Mouse (Mus musculus): ENCODE measurements around the gene Sik3. TPM values are rescaled to one million over a fixed set of nuclear protein-coding genes. Genes with fewer than 3 reads are reported as not detected.
"Not testable (repeated sequence)": the region's sequence is repeated elsewhere in the genome, so short reads cannot be mapped to it uniquely, and the experiment has no call there.

Gene Sik3
- total RNA-seq, 2 experiments from 2014 or later = 95.0 to 103 TPM

DNA sequence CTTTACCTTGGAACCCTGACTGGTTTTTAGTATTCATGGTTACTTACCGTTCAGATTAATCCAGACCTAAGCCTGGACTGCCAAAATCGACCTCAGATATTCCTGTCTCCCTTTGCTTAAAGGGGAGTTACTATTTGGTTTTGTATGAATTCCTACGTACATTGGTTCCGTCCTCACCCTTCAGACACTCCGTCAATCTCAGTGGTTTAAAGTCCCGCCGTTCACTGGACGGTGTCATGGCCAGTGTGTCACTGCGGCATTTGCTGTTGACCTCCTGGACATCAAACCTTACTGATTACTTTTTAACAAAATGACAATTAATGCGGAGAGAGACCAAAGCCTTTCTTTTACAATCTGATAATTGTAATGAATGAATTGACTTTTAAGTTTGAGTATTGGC, 76.1 kb downstream of the Sik3 start:
- intact Hi-C loops (cut with DNase I) = no loop called here
- no peak for DNase-seq (ENCODE audit: low spot score in 2 of 2)

DNA sequence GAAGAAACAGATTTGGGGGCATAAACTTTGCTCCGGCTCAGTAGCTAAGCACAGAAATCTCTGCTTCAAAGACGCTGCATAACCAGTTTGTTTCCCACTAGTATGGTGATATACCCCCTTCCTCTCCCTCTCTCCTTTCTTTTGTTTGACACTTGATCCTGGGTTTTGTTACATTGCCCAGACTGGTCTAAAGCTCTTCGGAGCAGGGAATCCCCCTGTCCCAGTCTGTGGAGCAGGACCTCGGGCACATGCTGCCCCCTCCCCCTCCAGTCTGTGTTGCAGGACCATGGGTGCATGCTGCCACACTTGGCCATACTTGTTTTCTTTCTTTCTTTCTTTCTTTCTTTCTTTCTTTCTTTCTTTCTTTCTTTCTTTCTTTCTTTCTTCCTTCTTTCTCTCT, 77.4 kb downstream of the Sik3 start:
- intact Hi-C loops (cut with DNase I) = no loop called here
- DNase-seq (ENCODE audit: low spot score in 2 of 2) = no peak

DNA sequence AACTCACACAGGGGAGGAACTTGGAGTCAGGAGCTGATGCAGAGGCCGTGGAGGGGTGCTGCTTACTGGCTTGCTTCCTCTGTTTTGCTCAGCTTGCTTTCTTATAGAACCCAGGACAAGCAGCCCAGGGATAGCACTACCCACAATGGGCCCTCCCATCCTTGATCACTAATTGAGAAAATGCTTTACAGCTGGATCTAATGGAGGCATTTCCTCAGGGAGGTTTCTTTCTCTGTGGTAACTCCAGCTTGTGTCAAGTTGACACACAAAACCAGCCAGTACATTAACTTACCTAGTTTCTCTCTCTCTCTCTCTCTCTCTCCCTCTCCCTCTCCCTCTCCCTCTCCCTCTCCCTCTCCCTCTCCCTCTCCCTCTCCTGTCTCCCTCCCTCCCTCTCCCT, 78.5 kb downstream of the Sik3 start:
- intact Hi-C loops (cut with DNase I); DNase-seq (ENCODE audit: low spot score in 2 of 2): not testable (repeated sequence)

DNA sequence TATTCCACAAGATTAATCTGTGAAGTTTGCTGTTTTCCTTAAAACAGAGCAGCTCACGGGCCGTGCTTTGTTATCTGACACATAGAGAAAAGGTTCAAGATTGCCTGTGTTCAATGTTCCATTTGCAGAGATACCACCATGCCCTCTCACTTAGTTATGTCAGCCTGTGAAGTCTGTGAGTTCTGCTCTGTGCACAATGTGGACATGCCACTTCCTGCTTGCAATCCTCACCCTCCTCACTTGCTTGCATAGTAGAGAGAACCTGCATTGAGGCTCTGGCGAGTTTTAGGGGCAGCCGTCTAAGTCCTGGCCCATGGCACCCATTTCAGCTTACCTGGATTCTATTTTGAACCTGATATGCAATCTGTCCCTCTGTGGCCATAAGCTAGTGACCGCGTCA, 80.0 kb downstream of the Sik3 start:
- intact Hi-C loops (cut with DNase I) = no loop called here

DNA sequence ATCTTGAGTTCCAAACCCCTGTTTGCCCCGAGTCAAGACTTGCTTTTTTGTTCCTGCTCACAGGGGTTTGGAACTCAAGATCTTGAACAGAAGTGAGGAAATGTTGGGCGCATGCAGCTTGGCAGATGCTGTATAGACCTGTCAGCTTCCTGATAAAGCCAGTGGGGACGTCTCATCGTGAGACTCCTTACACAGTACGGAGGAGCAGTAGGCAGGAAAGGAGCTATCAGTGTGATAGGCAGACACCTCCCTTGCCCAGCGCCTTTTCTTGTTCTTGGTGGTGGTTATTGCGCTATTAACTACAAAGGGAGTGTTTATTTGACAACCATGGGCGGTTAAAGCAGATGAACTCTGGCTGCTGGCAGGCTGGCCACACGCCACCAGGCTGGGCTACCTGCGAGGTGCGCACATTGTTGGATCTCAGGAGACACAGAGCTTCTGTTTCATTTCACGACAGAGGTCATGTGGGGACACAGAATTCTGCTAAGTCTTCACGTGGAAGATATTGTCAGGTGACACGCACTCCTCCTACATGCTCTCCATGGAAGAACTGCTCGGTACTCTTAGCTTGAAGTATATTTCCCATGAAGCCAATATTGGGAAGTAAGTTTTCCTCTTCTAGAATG, 85.9 kb downstream of the Sik3 start:
- DNase-seq (ENCODE audit: low spot score in 2 of 2) = peak in 1 of 2 experiments; percentile 16
- intact Hi-C loops (cut with DNase I) = no loop called here

More for the DNA sequence above, 80.0 kb downstream of the Sik3 start:
- DNase-seq (ENCODE audit: low spot score in 2 of 2) = no peak

DNA sequence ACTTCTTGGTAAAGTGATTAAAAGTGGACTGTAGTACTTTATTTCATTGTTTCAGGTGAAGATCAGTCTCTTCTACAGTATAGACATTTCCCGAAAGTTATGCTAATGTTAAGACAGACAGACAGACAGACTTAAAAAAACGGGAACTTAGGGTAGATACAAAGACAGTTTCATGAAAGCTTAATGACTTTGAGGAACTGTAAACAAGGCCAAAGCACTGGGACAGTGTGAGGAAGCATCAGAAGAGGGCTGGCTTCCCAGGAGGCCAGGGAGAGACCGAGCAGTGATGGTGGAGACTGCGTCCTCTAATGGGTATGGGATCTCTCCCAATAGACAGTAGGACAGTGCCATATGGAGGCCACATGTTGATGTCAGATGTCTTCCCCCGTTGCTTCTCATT, 86.5 kb downstream of the Sik3 start:
- intact Hi-C loops (cut with DNase I) = no loop called here
- DNase-seq (ENCODE audit: low spot score in 2 of 2) = no peak

DNA sequence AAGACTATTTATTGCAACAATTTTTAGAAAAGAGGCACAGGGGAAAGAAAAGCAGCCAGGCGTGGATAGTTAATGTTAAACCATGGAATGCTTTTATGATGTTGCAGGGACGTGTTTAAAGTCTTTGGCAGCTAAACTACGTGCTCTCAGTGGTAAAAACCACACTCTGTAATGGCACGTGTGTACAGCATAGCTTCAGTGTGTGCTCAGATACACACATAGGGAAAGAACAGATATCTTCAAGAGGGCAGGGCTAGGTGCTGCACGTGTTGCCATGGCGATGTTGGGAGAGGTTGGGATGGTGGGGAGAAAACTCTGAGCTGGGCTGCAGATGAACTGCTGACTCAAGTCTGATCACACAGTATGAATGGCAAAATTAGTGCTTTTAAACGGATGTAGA, 90.5 kb downstream of the Sik3 start:
- intact Hi-C loops (cut with DNase I) = no loop called here
- DNase-seq (ENCODE audit: low spot score in 2 of 2) = no peak

DNA sequence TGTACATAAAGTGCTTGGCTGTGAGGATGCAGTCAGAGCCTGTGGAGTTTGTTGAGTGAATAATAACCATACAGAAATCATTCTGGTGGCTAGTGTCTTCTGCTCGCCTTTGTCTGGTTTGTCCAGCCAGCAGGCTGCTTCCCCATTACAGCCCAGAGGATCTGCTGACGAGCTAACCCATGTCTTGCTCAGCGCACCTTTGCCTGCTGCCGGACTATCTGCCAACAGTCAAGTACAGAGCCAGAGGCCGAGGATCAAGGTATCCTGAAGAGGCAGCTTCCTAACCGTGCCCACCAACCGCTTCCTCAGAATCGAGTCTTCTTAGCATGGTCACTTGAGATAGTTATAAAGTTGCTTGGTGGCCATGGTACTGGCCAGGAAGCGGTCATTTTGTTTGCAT, 93.5 kb downstream of the Sik3 start:
- DNase-seq (ENCODE audit: low spot score in 2 of 2) = no peak
- intact Hi-C loops (cut with DNase I) = no loop called here

DNA sequence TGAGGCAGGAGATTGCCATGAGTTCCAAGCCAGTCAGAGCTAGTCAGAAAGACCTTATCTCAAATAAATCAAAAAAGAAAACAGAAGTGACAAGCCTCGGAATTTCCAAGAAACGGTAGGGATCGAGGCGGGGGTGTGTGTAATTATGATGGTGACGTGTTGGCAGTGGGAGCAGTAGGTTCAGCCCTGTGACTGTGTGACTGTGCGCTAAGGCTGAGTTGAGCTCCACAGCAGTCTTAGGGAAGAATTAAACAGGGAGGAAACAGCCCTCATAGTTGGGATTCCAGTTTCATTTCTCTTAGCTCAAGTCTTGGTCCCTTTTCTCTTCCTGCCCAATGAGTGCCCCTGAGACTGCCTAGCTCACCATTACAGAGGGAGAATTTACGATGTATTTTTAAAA, 98.0 kb downstream of the Sik3 start:
- intact Hi-C loops (cut with DNase I) = no loop called here
- DNase-seq (ENCODE audit: low spot score in 2 of 2) = no peak

DNA sequence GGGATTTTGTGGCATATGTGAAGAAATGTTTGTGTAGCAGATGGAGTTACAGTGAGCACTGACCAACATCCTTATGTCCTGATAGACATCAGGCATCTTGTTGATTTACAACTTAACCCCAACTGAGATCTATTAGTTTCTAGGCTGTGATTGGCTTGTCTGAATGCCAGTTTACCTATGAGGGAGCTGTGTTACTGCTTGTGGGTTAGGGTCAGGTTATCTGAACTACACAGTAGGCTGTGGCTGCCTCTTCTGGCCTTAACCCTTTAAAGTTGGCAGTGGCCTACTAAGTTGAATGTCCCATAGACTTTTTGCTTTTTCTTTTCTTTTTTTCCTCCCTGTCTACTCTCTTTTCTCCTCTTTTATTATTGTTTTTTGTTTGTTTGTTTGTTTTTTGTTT, 98.7 kb downstream of the Sik3 start:
- DNase-seq (ENCODE audit: low spot score in 2 of 2) = no peak
- intact Hi-C loops (cut with DNase I) = no loop called here

DNA sequence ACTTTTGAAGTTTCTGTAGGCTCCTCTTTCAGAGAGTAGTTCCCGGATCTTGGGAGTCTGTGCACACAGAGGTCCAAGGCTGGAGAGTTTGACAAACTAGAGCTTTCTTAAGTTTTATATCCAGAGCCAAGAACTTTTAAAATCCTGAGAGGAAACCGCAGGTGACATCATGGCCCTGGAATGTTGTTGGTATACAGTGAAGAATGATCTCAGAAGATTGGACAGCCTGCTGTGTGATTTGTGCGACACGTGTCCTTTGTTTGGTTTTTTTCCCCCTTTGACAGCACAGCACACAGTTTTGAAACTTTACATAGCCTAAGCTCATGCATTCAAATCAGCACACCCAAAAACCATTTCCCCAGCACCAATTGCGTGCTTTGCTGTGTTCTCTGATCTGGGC, 99.6 kb downstream of the Sik3 start:
- intact Hi-C loops (cut with DNase I) = no loop called here
- DNase-seq (ENCODE audit: low spot score in 2 of 2) = no peak

DNA sequence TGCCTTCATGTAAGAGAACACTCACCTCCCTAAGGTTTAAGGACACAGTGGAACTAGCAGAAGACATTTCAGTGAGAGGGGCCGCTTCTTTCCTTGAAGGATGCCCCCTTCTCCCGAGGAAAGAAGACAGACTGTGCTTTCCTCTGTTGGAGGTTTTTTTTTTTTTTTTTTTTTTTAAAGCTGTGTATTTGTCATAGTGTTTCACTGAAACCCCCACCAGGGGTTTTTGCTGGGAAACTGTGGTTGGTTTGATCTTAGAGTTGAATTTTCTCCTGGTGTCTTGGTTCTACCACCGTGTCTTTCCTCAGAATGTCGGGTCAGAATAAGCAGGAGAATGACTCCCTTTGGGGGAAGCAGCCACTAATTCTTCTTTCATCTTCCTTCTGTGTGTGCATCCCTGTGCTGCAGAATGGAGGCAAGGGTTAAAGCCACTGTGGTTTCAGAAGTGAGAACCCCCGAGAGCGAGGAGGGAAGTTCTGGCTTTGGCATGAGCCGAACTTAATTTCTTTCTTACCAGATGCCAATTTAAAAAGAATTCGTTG, 106.3 kb downstream of the Sik3 start:
- DNase-seq (ENCODE audit: low spot score in 2 of 2) = no peak
- intact Hi-C loops (cut with DNase I) = no loop called here

DNA sequence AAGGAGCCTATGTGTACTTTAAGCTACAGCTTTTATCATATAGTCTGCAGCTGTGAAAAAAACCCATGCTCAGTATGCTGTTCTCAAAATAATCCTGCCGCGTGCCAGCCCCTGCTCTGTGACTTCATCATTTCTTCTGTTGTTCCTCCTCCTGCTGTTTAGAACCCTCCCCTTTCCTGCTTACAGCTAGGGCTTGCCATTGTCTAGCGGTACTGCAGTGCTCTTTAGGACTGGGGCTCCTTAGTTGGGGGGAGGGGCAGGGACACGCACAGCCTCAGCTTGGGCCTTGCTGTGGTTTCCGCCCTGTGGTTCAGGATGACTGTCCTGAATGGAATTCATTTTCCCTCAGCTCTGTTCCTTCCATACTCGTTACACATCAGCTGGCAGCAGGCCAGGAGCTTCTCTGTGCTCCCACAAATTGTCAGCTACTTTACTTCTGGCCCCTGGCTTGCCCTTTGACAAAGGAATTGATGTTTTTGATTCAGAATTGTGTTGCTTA, 107.4 kb downstream of the Sik3 start:
- intact Hi-C loops (cut with DNase I) = no loop called here
- DNase-seq (ENCODE audit: low spot score in 2 of 2) = peak; percentile 47 to 55

DNA sequence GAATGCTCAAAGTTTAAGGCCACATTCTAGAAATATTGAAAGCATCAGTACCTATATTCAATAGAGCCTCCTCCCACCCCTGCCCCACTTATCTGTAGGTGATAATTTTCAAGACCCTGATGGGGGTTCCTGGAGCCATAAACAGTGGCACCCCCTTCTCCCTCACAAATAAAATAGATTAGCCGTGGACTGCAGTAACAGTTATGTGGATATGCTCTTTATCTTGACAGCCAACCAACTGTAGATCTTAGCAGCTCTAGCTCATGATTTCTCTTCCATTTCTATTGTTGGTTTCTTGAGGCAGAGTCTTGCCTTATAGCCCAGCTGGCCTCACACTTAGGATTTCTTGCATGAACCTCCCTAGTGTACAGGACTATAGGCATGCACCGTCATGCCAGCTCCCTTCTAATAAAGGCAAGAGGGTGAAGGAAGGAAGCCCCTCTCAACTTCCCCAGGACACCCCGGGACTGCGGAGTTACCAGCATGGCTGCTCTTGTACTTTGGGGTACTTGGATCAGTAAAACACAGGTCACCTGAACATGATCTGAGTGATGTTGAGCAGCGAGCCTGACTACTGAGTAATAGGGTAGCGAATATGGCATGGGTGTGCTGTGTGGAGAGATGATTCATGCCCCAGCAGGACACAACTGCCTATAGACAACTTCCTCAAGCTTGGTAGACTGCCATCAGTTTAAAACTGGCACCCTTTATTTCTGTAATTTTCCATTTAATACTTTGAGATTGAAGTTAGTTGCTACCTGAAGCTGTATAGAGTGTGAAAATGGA, 108.0 kb downstream of the Sik3 start:
- DNase-seq (ENCODE audit: low spot score in 2 of 2) = no peak
- intact Hi-C loops (cut with DNase I) = no loop called here

DNA sequence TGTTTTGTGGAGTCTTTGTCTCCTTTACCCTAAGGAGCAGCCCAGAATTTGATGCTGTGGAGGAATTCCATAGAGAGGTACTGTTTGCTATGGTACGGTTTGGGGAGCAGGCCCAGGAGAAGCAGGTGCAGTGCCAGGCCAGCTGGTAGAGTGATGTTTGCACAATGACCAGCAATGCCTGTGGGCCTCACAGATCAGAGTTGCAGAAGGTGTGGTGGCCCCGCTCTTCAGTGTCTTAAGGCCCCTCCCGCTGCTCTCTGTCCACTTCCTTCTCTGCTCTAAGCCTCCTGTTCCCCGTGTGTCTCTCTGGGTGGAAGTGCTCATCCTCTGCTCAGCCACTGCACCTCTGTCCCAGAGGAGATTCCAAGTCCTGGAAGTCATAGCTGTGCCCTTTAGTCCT, 108.9 kb downstream of the Sik3 start:
- intact Hi-C loops (cut with DNase I) = no loop called here
- no peak for DNase-seq (ENCODE audit: low spot score in 2 of 2)

DNA sequence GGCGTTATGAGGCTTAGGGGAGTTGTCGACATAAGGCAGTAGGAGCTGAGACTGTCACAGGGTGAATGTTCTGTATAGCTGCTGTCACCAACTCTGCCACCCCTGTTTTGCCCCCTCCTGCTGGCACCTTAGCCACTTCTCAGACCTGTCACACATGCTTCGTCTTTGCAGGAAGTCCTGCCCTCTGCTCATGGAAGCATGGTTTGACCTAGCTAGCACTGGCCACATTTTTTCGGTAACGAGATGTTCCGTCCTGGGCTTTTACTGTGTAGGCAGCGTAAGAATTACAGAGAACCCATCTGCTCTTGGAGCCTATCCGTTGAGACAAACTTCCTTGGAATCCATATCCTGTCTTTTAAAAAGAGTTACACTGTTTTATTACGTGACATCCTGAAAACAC, 110.1 kb downstream of the Sik3 start:
- no peak for DNase-seq (ENCODE audit: low spot score in 2 of 2)
- intact Hi-C loops (cut with DNase I) = no loop called here

DNA sequence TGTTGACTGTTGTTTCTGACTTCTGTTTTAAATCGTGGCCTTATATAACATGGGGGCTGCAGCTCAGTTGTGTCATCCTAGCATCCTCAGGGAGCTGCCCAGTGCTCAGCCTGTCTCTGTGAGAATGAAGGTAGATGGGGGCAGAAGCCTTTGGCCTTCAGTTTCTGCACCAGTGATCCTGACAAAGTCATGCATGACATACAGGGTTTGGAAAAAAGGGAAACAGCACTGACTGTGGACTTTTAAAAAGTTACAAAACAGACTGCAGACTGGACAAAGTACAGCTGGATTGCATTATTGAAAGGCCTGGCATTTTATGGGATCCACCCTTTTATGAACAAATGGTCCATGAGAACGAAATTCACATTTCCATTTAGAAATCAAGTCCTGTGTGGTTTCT, 113.7 kb downstream of the Sik3 start:
- intact Hi-C loops (cut with DNase I) = no loop called here
- DNase-seq (ENCODE audit: low spot score in 2 of 2) = no peak

DNA sequence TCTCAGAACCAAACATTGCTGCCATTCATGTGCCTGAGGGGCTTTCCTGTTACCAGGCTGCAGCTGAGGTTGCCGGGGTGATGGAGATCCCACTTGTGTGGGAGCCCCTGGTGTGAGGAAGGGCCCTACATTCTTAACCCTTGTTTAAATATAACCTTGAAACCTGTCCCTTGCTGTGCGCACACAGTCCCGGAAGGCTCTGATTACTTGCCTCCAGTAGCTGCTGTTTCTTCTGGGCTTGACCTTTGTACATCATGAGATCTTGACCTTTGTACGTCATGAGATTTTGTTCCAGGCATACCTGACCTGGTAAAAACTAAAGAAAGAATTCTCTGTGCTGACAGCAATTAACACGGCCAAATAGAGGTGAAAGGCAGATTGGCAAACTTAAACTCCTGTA, 114.7 kb downstream of the Sik3 start:
- DNase-seq (ENCODE audit: low spot score in 2 of 2) = no peak
- intact Hi-C loops (cut with DNase I) = no loop called here

DNA sequence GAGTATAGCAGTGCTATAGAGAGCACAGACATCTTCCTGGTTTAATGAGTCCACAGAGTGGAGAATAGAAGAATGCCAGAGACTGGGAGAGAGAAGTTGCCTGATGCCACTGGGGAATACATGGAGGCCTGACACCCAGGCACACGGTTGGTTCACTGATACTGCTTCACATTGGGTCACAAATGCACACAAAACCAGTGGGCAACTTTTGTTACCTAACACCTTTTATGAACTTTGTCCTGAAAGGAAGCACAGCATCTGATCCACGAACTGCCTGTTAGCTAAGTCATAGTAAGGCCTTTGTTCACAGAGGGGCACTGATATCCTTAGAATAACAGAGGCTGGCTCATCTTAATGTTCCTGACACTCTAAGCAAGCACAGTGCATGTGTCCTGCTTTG, 116.6 kb downstream of the Sik3 start:
- intact Hi-C loops (cut with DNase I) = no loop called here
- no peak for DNase-seq (ENCODE audit: low spot score in 2 of 2)

DNA sequence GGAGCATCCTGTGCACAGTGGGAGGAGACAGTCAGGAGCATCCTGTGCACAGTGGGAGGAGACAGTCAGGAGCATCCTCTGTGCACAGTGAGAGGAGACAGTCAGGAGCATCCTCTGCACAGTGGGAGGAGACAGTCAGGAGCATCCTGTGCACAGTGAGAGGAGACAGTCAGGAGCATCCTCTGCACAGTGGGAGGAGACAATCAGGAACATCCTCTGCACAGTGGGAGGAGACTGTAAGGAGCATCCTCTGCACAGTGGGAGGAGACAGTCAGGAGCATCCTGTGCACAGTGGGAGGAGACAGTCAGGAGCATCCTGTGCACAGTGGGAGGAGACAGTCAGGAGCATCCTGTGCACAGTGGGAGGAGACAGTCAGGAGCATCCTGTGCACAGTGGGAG, 120.2 kb downstream of the Sik3 start:
- intact Hi-C loops (cut with DNase I); DNase-seq (ENCODE audit: low spot score in 2 of 2): not testable (repeated sequence)

DNA sequence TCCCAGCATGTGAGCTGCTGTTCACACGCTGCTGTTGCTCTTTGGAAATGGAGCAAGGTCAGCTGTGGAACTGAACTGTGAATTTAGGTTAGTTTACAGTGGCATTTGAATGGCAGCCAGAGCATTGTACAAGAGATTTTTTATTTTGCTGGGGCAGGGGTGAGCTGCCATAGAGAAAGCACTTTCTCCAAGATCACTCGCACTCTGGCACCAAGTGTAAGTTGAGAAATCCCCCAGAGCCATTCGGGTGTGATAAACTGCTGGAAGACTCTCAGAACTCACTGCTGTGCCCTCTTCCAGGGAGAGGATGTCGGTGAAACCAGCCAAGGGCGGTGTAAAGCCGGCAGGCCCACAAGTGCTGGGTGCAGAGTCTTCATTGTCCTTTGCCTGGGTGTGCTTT, 126.2 kb downstream of the Sik3 start:
- DNase-seq (ENCODE audit: low spot score in 2 of 2) = no peak
- intact Hi-C loops (cut with DNase I) = no loop called here
